Mouse (Mus musculus) liver, adult 2 months (tissue): ENCODE results near the gene Slc46a1. TPM values are rescaled to one million over a fixed set of nuclear protein-coding genes. Genes with fewer than 3 reads are reported as not detected.
A peak's percentile ranks its signal among the peaks of the same experiment; 100 is the strongest.

Experiments
- DNase-seq: peaks from one replicate; pipeline ENCODE4 v3.0.0-alpha.2; 2011; ENCODE audit warnings: low read depth, low spot score; ENCODE audit errors: extremely low read depth
- H3K27ac ChIP-seq: fragments of 200-500 bp; replicated peaks from 2 replicates; pipeline ENCODE4 v1.5.1; 2012; ENCODE audit warnings: low read depth, mild to moderate bottlenecking, control low read depth, inconsistent platforms, low read length; ENCODE audit not compliant: insufficient read depth
- H3K27me3 ChIP-seq: fragments of 200-500 bp; 2 replicates; pipeline ENCODE4 v1.6.1; 2012; ENCODE audit warnings: mild to moderate bottlenecking, moderate library complexity, low read length, inconsistent platforms; ENCODE audit not compliant: control insufficient read depth, insufficient read depth
- H3K36me3 ChIP-seq: fragments of 200-500 bp; 2 replicates; pipeline ENCODE4 v1.6.1; 2012; ENCODE audit warnings: low read length, inconsistent platforms; ENCODE audit not compliant: control insufficient read depth, insufficient read depth
- H3K4me1 ChIP-seq: fragments of 200-500 bp; 2 replicates; pipeline ENCODE4 v1.6.1; 2011; ENCODE audit warnings: low read length; ENCODE audit not compliant: control insufficient read depth, insufficient read depth
- H3K4me3 ChIP-seq: fragments of 200-500 bp; 2 replicates; pipeline ENCODE4 v1.5.1; 2011; ENCODE audit warnings: low read depth, mild to moderate bottlenecking, control low read depth, low read length, moderate library complexity; ENCODE audit not compliant: insufficient read depth
- H3K79me2 ChIP-seq: fragments of 200-500 bp; 2 replicates; pipeline ENCODE4 v1.6.1; 2012; ENCODE audit warnings: inconsistent platforms, mild to moderate bottlenecking, low read length, moderate library complexity; ENCODE audit not compliant: control insufficient read depth, insufficient read depth
- H3K9ac ChIP-seq: fragments of 200-500 bp; 2 replicates; pipeline ENCODE4 v1.6.1; 2012; ENCODE audit warnings: low read depth, mild to moderate bottlenecking, control low read depth, inconsistent platforms, low read length
- CTCF ChIP-seq: fragments of 200-500 bp; IDR thresholded peaks from 2 replicates; pipeline ENCODE4 v1.5.1; 2011; ENCODE audit warnings: low read depth, low read length, control low read depth
- POLR2A ChIP-seq: fragments of 200-500 bp; IDR thresholded peaks from 2 replicates; pipeline ENCODE4 v1.6.1; 2011; ENCODE audit warnings: low read length, control low read depth; ENCODE audit not compliant: insufficient read depth; ENCODE audit errors: extremely low read depth
- WGBS: fragments of 180-500 bp; shearing (Covaris S2); methylation state at CpG from one replicate; pipeline ENCODE4 v1.1.7; 2018; 5-methylcytosine and 5-hydroxymethylcytosine counted together
- polyA plus RNA-seq: library from polyadenylated mRNA; depleted of rRNA; stranded (reverse); fragments of >200 nt; gene quantifications from 2 replicates; pipeline ENCODE4 v1.2.3, GENCODE M21; 2012
- total RNA-seq: library from RNA; depleted of rRNA; stranded (reverse); fragments of >200 nt; gene quantifications from 2 replicates; pipeline ENCODE4 v1.2.3, GENCODE M21; 2014

The Slc46a1 gene
- total and polyA plus RNA-seq, 2 experiments = 36.2 to 146 TPM

GRCm38 (mm10) chr11:78424352-78424751 is 41.1 kb upstream of the Slc46a1 start:
- Histone ChIP-seq H3K79me2 (no peaks in the 10 kb centered on the region), H3K27me3 (no peaks in the 10 kb centered on the region), H3K27ac (0 out of 2 replicates have a peak overlapping the region, but pooled peaks have one; percentile 3), H3K9ac (no peak overlapping the region), H3K4me1 (peaks cover 31% of the 10 kb centered on the region), H3K36me3 (no peaks in the 10 kb centered on the region), H3K4me3 (no peak overlapping the region)
- TF ChIP-seq POLR2A (no peak), CTCF (no peak)
- 16% methylated on average over 2 of the region's 2 CpGs for WGBS
- DNase-seq = peak; percentile 98

GRCm38 (mm10) chr11:78425572-78425971 is 39.9 kb upstream of the Slc46a1 start:
- no peaks in the 10 kb centered on the region for H3K27me3 ChIP-seq
- WGBS = 36% methylated on average over 1 of the region's 1 CpGs
- no peak for DNase-seq
- H3K79me2 ChIP-seq = no peaks in the 10 kb centered on the region
- H3K4me3 ChIP-seq = no peak overlapping the region
- TF ChIP-seq CTCF (no peak), POLR2A (no peak)
- H3K4me1 ChIP-seq = peaks cover 27% of the 10 kb centered on the region
- no peak overlapping the region for H3K9ac ChIP-seq
- H3K27ac ChIP-seq = no peak overlapping the region
- H3K36me3 ChIP-seq = no peaks in the 10 kb centered on the region

- Histone ChIP-seq H3K36me3 (no peaks in the 10 kb centered on the region), H3K9ac (no peak overlapping the region), H3K4me3 (no peak overlapping the region), H3K4me1 (peaks cover 16% of the 10 kb centered on the region), H3K27ac (peak overlapping the region; percentile 45; the same call in 1 of the 2 replicates), H3K27me3 (no peaks in the 10 kb centered on the region), H3K79me2 (no peaks in the 10 kb centered on the region)
- DNase-seq = peak; percentile 95
- TF ChIP-seq CTCF = no peak
- TF ChIP-seq POLR2A = no peak
- 37% methylated on average over 6 of the region's 6 CpGs for WGBS
These were observed 37.8 kb upstream of the Slc46a1 start for GRCm38 (mm10) chr11:78427655-78428054.

- H3K79me2 ChIP-seq = no peaks in the 10 kb centered on the region
- no peak overlapping the region for H3K4me3 ChIP-seq
- no peaks in the 10 kb centered on the region for H3K36me3 ChIP-seq
- H3K4me1 ChIP-seq = peaks cover 12% of the 10 kb centered on the region
- no peak for DNase-seq
- WGBS = 70% methylated on average over 5 of the region's 5 CpGs
- H3K9ac ChIP-seq = no peak overlapping the region
- TF ChIP-seq CTCF (no peak), POLR2A (no peak)
- H3K27me3 ChIP-seq = no peaks in the 10 kb centered on the region
- H3K27ac ChIP-seq = no peak overlapping the region
These were observed 37.2 kb upstream of the Slc46a1 start for GRCm38 (mm10) chr11:78428309-78428708.

- H3K36me3 ChIP-seq = no peaks in the 10 kb centered on the region
- no peak overlapping the region for H3K27ac ChIP-seq
- no peak overlapping the region for H3K9ac ChIP-seq
- no peak for DNase-seq
- no peaks in the 10 kb centered on the region for H3K79me2 ChIP-seq
- no peak for TF ChIP-seq POLR2A
- no peak for TF ChIP-seq CTCF
- no peak overlapping the region for H3K4me3 ChIP-seq
- H3K27me3 ChIP-seq = no peaks in the 10 kb centered on the region
- 76% methylated on average over 11 of the region's 11 CpGs for WGBS
- peaks cover 4% of the 10 kb centered on the region for H3K4me1 ChIP-seq
These were observed 35.2 kb upstream of the Slc46a1 start for GRCm38 (mm10) chr11:78430195-78430878.

GRCm38 (mm10) chr11:78431176-78431575 is 34.3 kb upstream of the Slc46a1 start:
- no peaks in the 10 kb centered on the region for H3K79me2 ChIP-seq
- no peak overlapping the region for H3K27ac ChIP-seq
- H3K4me1 ChIP-seq = peaks cover 4% of the 10 kb centered on the region
- TF ChIP-seq CTCF (no peak), POLR2A (no peak)
- no peak overlapping the region for H3K4me3 ChIP-seq
- no peaks in the 10 kb centered on the region for H3K27me3 ChIP-seq
- DNase-seq = no peak
- no peak overlapping the region for H3K9ac ChIP-seq
- WGBS = 89% methylated on average over 10 of the region's 10 CpGs
- no peaks in the 10 kb centered on the region for H3K36me3 ChIP-seq
